Mouse (Mus musculus): Measurements from ENCODE around the gene Dclk1. TPM values are rescaled to one million over a fixed set of nuclear protein-coding genes. Genes with fewer than 3 reads are reported as not detected.
A peak's percentile ranks its signal among the peaks of the same experiment; 100 is the strongest.
"Not testable (repeated sequence)": the region's sequence is repeated elsewhere in the genome, so short reads cannot be mapped to it uniquely, and the experiment has no call there.

Dclk1 gene
- 148 and 156 TPM in 2 replicates for polyA plus RNA-seq (2016; fragmentation: Nextera tagmentation; extraction: Ambion mirVana)

DNA sequence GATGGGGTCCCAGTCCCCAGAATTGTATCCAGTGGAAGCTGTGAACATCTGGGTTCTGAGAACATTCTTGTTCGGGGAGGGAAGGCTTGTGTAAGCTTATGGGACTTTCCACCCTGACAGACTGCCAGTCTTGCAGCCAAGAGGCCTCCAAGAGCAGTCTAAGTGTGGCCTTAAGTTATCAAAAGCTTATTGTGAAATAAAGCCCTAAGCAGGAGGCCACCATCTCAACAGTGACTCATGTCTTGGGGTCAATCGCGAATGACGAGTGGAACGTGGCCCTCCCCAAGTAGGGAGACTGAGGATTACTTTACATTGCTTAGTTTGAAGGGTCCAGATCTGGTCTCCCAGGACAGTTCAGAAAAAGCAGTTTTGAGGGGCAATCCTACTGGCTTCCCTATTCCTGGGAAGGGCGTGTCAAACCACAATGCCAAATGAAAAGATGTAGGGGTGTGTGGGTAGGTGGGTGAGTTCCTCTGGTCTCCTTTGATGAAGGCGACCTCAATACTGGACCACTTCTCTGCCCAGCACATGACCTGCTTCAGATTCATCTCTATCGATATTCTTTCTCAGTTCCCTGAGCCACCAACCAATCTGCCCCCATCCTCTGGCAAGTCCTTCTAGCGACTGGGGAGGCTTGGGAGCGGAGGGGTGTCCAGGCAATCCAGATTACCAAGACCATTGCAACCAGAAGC lies at the start of gene Dclk1:
TSS of gene Dclk1 (plus strand) at position 635 of the 692 bp plus-strand sequence.
- ATAC-seq (ENCODE audit: low FRiP score) = no peak; the same call in none of the 2 replicates
- Histone ChIP-seq H3K36me3 (replicated peaks) (0 out of 2 replicates have a peak, but pooled peaks cover under 1% of the 10 kb centered on the region), H3K27ac (peak within 1 kb of the TSS; percentile 96), H3K4me2 (peak within 1 kb of the TSS; percentile 72), H3K4me1 (peaks cover 25% of the 10 kb centered on the region), H3K27me3 (no peaks in the 10 kb centered on the region), H3K9ac (peak within 1 kb of the TSS; percentile 94), H3K4me3 (replicated peaks) (peak within 1 kb of the TSS; percentile 79), H3K9me3 (no peaks in the 10 kb centered on the region)
- 37% methylated on average over 10 of the region's 10 CpGs for WGBS

DNA sequence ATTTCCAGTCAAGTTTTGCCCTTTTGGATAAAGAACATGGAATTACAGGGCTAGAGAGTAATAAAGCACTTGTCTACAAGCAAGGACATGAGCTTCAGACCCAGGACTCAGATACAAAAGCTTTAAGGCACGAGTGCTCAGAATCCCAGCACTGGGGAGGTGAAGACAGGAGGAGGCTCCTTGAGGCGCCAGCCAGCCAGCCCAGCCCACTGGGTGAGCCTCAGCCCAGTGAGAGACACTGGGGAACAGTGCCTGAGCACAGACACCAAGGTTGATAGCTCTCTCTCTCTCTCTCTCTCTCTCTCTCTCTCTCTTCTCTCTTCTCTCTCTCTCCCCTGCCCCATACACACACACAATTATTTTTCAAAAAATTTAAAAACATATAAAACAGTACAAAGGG lies 48.8 kb upstream of the Dclk1 start:
- WGBS = 61% methylated on average over 2 of the region's 2 CpGs
- H3K9ac ChIP-seq = no peak overlapping the region
- no peak overlapping the region for H3K4me2 ChIP-seq
- no peak overlapping the region for H3K4me3 ChIP-seq (replicated peaks)
- H3K9me3 ChIP-seq = no peaks in the 10 kb centered on the region
- H3K27ac ChIP-seq = no peak overlapping the region
- no peak for ATAC-seq (ENCODE audit: low FRiP score)
- 0 out of 2 replicates have a peak, but pooled peaks cover 2% of the 10 kb centered on the region for H3K4me1 ChIP-seq
- H3K27me3 ChIP-seq = no peaks in the 10 kb centered on the region
- no peaks in the 10 kb centered on the region for H3K36me3 ChIP-seq (replicated peaks)

DNA sequence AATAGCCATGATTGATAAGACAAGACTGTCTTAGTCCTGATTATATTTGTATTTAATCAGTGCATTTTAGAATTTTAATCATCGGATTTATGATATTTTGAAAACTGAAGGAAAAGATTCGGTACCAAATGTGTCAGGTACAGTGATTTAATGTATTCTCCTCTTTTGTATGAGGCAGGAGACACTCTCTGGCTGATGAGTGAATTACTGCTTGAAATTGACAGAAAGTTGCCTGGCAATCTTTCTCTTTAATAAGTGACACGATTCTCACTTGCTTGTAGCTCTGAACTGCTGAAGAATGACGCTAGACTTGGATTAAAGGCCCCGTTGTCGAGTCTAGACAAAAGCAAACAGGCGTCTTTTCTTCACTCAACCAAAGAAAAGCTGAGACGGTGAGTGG lies 47.4 kb upstream of the Dclk1 start:
- H3K9ac ChIP-seq = no peak overlapping the region
- H3K4me1 ChIP-seq = 0 out of 2 replicates have a peak, but pooled peaks cover 2% of the 10 kb centered on the region
- WGBS = 49% methylated on average over 8 of the region's 8 CpGs
- no peaks in the 10 kb centered on the region for H3K9me3 ChIP-seq
- no peaks in the 10 kb centered on the region for H3K27me3 ChIP-seq
- no peaks in the 10 kb centered on the region for H3K36me3 ChIP-seq (replicated peaks)
- H3K27ac ChIP-seq = no peak overlapping the region
- no peak for ATAC-seq (ENCODE audit: low FRiP score)
- H3K4me2 ChIP-seq = no peak overlapping the region
- no peak overlapping the region for H3K4me3 ChIP-seq (replicated peaks)

DNA sequence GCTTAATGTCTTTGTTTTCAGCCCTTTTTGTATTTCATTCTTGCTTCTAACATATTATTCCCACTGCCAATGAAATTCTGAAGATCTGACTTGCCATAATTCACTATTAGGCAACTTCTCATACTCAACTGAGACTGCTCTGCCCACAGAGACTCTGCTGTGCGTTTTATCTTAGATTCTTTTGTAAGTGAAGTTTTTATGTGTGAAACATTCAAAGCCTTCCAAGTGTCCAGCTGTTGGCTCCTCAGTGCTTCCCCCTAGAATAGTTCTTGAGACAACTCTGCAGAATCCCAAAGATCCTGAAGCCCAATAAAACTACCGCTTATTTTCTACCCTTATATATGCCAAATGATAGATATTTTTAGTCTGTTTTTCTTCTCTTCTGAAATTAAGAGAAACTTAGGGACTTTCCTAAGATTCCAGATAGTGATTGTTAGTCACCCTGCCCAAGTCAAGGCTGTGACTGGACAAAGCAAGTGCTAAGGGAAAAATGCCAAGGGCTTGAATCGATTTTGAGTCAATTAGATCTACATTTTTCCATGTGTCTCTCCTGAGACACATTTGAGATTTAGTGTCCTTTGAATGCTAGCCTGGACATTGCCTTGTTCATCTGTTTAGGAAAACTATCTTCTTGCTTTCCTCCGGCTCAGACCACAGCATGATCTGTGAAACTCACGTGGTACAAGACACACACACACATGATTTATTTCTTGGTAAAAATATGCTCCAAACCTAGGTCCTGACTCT lies 46.4 kb upstream of the Dclk1 start:
- no peak overlapping the region for H3K27ac ChIP-seq

DNA sequence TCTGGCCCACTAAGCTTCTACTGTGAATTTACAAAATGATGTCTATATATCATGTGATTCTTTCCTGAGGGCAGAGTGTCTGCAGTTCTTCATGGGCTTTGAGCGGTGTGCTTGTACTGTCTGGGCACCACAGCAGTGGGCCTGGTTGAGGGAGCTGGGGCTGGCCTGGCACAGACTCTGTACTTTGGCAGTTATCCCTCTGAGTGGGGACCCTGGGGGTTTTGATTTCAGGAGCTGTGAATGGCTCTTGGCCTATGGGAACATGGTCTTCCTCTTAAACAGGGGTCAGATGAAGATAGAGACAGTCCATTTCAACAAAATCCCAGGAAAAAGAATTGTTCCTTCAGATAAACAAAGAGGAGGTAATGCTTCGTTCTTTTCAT lies 45.8 kb upstream of the Dclk1 start:
- H3K27ac ChIP-seq = no peak overlapping the region
- H3K4me2 ChIP-seq = no peak overlapping the region
- ATAC-seq (ENCODE audit: low FRiP score) = no peak
- no peaks in the 10 kb centered on the region for H3K36me3 ChIP-seq (replicated peaks)
- H3K27me3 ChIP-seq = no peaks in the 10 kb centered on the region
- H3K4me1 ChIP-seq = 0 out of 2 replicates have a peak, but pooled peaks cover 2% of the 10 kb centered on the region
- 93% methylated on average over 2 of the region's 2 CpGs for WGBS
- no peaks in the 10 kb centered on the region for H3K9me3 ChIP-seq
- H3K9ac ChIP-seq = no peak overlapping the region
- no peak overlapping the region for H3K4me3 ChIP-seq (replicated peaks)

More for the DNA sequence above, 46.4 kb upstream of the Dclk1 start:
- Histone ChIP-seq H3K36me3 (replicated peaks) (no peaks in the 10 kb centered on the region), H3K4me3 (replicated peaks) (no peak overlapping the region), H3K4me1 (0 out of 2 replicates have a peak, but pooled peaks cover 2% of the 10 kb centered on the region), H3K27me3 (no peaks in the 10 kb centered on the region), H3K4me2 (no peak overlapping the region), H3K9ac (no peak overlapping the region), H3K9me3 (no peaks in the 10 kb centered on the region)
- WGBS = 88% methylated on average over 5 of the region's 5 CpGs
- ATAC-seq (ENCODE audit: low FRiP score) = no peak

DNA sequence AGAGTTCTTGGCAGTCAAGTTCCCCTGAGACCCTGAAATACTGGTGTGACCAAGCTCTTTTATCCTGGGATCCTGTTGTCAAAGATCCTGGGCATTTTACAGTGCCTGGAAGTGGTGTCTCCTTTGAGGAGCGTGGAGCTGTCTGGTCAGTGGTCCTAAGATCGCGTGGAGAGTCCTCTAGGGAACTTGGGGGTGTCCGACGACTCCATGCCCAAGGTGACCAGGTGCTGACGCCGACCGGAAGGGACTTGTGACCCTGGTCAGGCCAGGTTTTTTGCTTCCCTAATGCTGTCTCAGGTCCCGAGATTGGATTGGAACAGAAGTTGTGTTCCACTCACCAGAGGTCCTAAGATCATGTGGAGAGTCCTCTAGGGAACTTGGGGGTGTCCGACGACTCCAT lies 38.5 kb upstream of the Dclk1 start:
- not testable (repeated sequence) for H3K4me3 ChIP-seq (replicated peaks); H3K27me3 ChIP-seq; H3K36me3 ChIP-seq (replicated peaks); H3K4me2 ChIP-seq; H3K27ac ChIP-seq; H3K9ac ChIP-seq; H3K9me3 ChIP-seq; ATAC-seq (ENCODE audit: low FRiP score); H3K4me1 ChIP-seq
- WGBS = 89% methylated on average over 11 of the region's 11 CpGs

DNA sequence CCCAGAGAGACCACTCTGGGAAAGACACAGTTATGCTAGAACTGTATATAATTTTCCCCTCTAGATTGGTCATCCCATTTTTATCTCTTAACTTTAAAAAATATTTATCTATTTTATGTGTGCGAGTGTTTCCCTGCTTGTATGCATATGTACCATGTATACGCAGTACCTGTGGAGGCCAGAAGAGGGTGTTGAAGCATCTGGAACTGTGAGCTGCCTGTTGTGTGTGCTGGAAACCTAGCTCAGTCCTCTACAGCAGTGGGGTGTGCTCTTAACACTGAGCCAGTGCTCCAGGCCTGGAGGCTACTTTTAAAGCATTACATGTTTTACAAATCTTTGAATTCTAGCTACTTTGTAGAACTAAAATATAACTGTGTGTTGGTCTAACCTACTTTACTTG lies 35.8 kb upstream of the Dclk1 start:
- H3K27me3 ChIP-seq = no peaks in the 10 kb centered on the region

DNA sequence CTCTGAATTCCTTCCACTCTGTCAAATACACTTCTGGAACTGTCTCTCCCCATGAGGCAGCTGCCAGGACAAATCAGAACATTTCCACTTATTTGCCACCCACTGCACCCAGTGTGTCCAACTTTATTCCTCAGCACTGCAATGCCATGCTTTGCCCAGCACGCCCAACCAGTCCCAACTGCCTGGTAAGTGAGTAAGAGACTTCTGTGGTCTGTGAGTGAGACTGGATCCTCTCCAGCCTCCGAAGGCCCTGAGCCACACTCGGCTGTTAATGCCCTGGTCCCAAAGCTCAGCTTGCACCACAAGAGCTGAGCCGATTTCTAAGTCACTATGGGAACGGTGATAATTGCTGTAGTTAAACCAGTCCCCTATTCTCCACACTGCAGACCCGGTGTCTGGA lies 34.5 kb upstream of the Dclk1 start:
- Histone ChIP-seq H3K9ac (no peak overlapping the region), H3K4me1 (peaks cover 4% of the 10 kb centered on the region), H3K36me3 (replicated peaks) (no peaks in the 10 kb centered on the region), H3K4me3 (replicated peaks) (no peak overlapping the region), H3K4me2 (no peak overlapping the region), H3K27me3 (no peaks in the 10 kb centered on the region), H3K27ac (no peak overlapping the region), H3K9me3 (0 out of 2 replicates have a peak, but pooled peaks cover 2% of the 10 kb centered on the region)
- WGBS = 71% methylated on average over 6 of the region's 6 CpGs
- ATAC-seq (ENCODE audit: low FRiP score) = no peak

More for the DNA sequence above, 35.8 kb upstream of the Dclk1 start:
- no peak overlapping the region for H3K9ac ChIP-seq
- ATAC-seq (ENCODE audit: low FRiP score) = no peak
- no peak overlapping the region for H3K4me3 ChIP-seq (replicated peaks)
- 0 out of 2 replicates have a peak, but pooled peaks cover 2% of the 10 kb centered on the region for H3K9me3 ChIP-seq
- no peak overlapping the region for H3K27ac ChIP-seq
- H3K4me1 ChIP-seq = no peaks in the 10 kb centered on the region
- 97% methylated on average over 2 of the region's 2 CpGs for WGBS
- H3K36me3 ChIP-seq (replicated peaks) = no peaks in the 10 kb centered on the region
- H3K4me2 ChIP-seq = no peak overlapping the region

DNA sequence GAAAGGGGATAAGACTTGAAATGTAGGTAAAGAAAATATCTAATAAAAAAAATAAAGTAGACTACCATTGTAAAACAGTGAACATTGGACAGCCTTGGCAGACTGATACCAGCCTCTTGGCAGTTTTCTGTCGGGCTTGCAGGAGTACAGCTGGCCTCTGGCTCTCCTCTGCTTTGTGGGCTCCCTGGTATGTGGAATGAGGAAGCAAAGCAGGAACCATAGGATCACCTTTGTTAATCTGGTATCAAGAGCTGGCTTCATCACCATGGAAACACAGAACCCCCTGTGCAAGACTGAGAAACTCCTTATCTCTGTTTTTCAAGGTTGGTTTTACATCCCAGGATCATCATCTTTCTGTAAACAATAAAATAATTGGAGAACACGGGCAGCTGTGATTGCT lies 29.9 kb upstream of the Dclk1 start:
- WGBS = 33% methylated on average over 2 of the region's 2 CpGs
- H3K27ac ChIP-seq = no peak overlapping the region
- no peaks in the 10 kb centered on the region for H3K36me3 ChIP-seq (replicated peaks)
- peaks cover 11% of the 10 kb centered on the region for H3K4me1 ChIP-seq
- no peaks in the 10 kb centered on the region for H3K27me3 ChIP-seq
- H3K4me2 ChIP-seq = no peak overlapping the region
- no peaks in the 10 kb centered on the region for H3K9me3 ChIP-seq
- no peak overlapping the region for H3K4me3 ChIP-seq (replicated peaks)
- H3K9ac ChIP-seq = no peak overlapping the region
- ATAC-seq (ENCODE audit: low FRiP score) = no peak

DNA sequence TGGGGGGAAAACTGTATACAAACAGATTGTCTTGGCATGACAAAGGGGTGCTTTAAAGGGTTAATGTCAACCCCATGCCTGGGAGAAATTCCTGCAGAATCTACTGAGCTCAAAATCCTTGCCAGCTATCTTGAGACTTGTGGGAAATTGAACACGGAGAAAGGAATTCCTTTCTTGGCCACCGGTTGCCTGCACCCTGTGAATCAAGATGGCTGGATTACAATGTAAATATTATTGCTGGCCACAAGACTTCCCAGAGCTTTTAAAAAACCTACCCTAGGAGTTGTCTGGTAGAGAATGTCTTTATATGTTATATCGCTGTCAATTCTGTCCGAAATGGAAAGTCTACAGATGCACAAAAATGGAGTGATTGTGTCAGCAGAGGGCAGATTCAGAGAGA lies 28.4 kb upstream of the Dclk1 start:
- Histone ChIP-seq H3K36me3 (replicated peaks) (no peaks in the 10 kb centered on the region), H3K4me2 (no peak overlapping the region), H3K4me3 (replicated peaks) (no peak overlapping the region), H3K27me3 (no peaks in the 10 kb centered on the region), H3K27ac (0 out of 2 replicates have a peak overlapping the region, but pooled peaks have one; percentile 11), H3K9ac (no peak overlapping the region), H3K4me1 (peaks cover 11% of the 10 kb centered on the region), H3K9me3 (no peaks in the 10 kb centered on the region)
- no peak for ATAC-seq (ENCODE audit: low FRiP score)
- 62% methylated on average over 4 of the region's 4 CpGs for WGBS

DNA sequence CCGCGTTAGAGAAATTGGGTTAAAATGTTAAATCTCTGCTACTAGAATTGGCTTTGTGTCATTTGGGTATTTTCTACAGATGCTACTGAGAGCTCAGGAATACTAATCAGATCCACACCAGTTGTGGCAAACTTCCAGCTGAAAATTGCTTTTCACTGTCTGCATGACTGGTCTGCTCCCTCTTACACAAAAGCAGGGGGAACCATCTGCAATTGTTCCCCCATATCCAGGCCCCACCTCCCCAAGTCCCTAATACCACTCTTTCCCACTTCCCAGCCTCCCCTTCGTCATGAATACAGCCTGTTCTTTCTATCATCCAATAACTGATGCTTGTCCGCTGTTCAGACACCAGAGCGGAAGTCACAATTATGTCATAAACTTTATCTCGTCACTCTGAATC lies 27.8 kb upstream of the Dclk1 start:
- Histone ChIP-seq H3K4me1 (peaks cover 11% of the 10 kb centered on the region), H3K4me3 (replicated peaks) (no peak overlapping the region), H3K27ac (0 out of 2 replicates have a peak overlapping the region, but pooled peaks have one; percentile 11), H3K9me3 (no peaks in the 10 kb centered on the region), H3K36me3 (replicated peaks) (no peaks in the 10 kb centered on the region), H3K27me3 (no peaks in the 10 kb centered on the region), H3K9ac (no peak overlapping the region), H3K4me2 (no peak overlapping the region)
- no peak; the same call in 1 of the 2 replicates for ATAC-seq (ENCODE audit: low FRiP score)
- 70% methylated on average over 6 of the region's 6 CpGs for WGBS

DNA sequence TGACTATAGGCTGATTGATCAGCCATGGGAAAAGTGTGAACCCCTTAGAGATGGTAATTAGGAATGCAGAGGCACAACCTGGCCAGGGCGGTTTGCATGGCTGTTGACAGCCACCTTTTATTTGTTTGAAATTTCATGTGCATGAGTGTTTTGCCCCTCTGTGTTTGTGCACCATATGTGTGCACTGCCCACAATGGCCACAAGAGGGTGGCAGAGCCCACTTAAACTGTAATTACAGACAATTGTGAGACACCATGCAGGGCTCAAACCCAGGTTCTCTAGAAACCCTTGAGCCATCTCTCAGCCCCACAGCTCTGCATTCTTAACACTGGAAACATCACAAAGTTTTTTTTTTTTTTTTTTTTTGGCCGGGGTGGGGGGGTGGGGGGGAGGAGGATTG lies 19.7 kb upstream of the Dclk1 start:
- H3K9ac ChIP-seq = no peak overlapping the region
- no peaks in the 10 kb centered on the region for H3K27me3 ChIP-seq
- no peak overlapping the region for H3K27ac ChIP-seq
- no peak for ATAC-seq (ENCODE audit: low FRiP score)
- H3K4me1 ChIP-seq = peaks cover 13% of the 10 kb centered on the region
- H3K4me3 ChIP-seq (replicated peaks) = no peak overlapping the region
- peaks cover 3% of the 10 kb centered on the region; the same call in 1 of the 2 replicates for H3K9me3 ChIP-seq
- WGBS = 82% methylated on average over 2 of the region's 2 CpGs
- H3K4me2 ChIP-seq = no peak overlapping the region
- no peaks in the 10 kb centered on the region for H3K36me3 ChIP-seq (replicated peaks)

All from forebrain, embryonic 12.5 days (tissue).